Mouse (Mus musculus): ENCODE data around the gene Emc4.

Gene Emc4

DNA sequence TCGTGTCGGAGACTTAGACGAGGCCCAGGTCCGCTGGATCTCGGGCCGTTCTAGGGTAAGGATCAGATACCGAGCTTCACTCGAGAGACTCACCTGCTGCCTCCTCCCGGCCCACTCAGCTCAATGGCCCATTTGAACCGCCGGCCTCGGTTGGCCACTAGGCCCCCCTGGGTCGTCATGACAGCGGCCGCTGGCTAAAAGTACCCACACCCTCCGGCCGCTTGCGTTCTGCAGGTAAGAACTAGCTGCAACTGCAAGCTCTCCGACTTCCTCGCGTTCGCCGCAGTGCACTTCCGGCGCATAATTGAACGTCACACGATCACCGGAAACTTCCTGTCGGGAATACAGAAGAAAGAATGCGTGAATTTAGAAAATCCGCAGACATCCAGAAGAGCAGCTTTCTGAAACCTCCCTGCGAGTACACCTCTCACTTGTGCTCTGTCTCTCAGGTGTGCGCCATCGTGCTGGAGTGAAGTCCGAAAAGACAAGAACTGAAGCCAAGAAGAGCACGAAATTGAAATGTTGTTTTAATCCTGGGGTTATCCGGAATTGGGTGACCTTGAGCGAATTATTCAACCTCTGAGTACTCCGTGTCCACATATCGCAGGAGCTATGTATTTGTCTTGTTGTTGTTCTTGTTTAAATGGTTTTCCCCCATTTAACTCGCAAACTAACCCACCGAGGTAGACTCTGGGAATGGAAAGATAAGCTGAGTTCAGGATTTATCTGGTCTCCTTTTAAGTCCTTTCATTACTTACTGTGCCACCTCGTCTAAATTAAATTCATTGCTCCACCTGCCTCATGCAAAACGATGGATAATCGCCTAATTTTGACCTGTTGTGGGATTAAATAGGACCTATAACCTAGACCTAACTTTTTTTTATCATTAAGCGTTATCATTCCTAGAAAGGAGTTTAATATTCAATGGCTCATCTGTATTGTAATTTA is at the start of gene Emc4:
TSS of gene Emc4 (minus strand) at position 302 of the 948 bp plus-strand sequence.
- DNase-seq (ENCODE audit: low spot score in 2 of 2), result peak; percentile 90 to 91

DNA sequence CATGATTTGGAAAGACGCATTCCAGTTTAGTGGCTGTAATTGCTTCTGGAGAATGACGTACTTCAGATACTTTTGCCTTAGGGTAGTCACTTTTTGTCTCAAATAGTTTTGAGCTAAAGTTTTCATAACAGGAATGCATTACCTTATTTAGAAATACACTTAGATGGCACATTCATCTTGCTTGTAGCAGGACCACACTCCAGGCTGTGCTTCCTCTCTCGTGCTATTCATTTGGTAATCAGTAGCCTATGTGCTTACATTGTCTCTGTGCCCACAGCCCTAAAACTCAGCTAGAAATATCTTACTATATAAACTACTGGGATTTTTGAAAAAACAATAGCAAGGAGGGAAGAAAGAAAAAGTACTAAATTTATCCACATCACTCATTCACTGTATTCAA is 39.2 kb upstream of the Emc4 start:
- DNase-seq (ENCODE audit: low spot score in 2 of 2), result no peak

- DNase-seq (ENCODE audit: low spot score in 2 of 2), result no peak
Measured at GRCm38 (mm10) chr2:112396649-112397048, 28.8 kb upstream of the Emc4 start.

GRCm38 (mm10) chr2:112393958-112394357 is 26.1 kb upstream of the Emc4 start:
- no peak for DNase-seq (ENCODE audit: low spot score in 2 of 2)

GRCm38 (mm10) chr2:112392689-112393088 is 24.9 kb upstream of the Emc4 start:
- DNase-seq (ENCODE audit: low spot score in 2 of 2), result no peak

- peak in 1 of 2 experiments; percentile 8 for DNase-seq (ENCODE audit: low spot score in 2 of 2)
Measured at GRCm38 (mm10) chr2:112391346-112392000, 23.6 kb upstream of the Emc4 start.

DNA sequence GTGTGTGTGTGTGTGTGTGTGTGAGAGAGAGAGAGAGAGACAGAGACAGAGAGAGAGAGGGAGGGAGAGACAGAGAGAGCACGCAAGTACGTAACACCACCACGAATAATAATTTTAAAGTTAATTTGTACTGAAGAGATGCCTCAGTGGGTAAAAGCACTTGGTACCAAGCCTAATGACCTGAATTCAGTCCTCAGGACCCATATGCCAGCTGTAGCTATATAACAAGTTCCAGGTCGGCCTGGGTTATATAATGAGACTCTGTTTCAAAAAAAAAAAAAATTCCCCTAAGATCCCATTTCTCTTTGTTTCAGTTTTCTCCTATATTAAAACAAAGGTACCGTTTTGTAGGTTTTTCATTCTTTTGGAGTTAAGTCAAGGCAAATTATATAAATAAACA is 23.0 kb upstream of the Emc4 start:
- no peak for DNase-seq (ENCODE audit: low spot score in 2 of 2)

DNA sequence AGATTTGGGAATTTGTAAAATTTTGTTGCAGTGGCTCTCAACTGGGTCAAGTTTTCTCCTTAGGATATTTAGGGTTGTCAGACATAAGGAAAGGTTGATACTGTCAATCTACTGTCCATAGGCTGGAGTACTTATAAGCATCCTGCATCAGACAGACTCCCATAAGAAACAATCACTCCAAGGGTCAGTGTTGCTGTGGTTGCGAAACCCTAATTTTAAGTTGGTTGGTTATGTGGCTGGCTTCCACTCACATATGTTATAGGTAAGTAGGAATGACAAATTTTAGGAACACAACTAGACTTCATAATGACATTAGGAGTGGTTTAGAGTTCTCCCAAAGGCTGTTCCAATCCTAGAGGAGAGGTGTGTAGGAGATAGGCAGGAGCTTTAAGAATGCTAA is 13.4 kb upstream of the Emc4 start:
- DNase-seq (ENCODE audit: low spot score in 2 of 2), result no peak

- no peak for DNase-seq (ENCODE audit: low spot score in 2 of 2)
Measured at GRCm38 (mm10) chr2:112380131-112380530, 12.3 kb upstream of the Emc4 start.

DNA sequence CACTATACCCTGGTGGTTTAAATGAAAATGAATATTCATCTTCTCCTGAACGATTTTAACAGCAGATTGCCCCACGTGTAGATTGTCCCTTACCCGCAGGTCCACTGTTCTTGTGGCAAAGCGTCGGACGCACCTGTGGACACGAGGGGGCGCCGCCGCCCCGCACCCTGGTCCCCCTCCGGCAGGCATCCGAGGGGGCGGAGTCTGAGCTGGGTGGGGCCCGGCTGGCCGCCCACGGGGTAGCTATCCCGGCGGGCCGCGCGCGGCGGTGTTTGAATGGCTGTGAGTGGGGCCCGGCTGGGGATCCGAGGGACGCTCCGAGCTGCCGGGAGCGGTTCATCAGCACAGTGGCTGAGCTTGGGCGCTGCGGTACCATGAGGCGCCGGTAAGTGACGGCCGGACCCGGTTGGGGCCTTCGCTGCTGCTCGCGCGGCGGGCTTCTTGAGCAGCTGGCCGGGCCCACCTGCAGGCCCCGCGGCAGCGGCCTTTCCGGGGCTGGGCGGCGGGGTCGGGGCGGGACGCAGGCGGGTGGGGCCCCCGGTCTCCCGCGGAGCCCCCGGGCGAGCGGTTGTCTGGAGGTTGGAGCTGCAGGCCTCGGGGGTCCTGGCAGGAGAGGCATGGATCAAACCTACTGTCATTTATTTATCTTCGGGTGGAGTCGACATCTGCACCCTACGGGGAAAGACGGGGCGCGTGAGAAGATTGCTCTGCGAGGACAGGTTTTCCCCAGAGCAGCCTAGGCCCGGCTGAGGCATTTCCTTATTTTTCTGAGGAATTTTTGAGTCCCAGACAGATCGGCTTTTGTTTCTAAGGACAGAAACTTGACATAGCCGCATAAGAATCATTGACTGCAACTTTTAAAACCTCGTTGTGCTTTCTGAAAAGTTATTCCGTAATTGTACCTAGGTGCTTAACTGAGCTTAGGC is 11.4 kb upstream of the Emc4 start, which contains the start of gene Katnbl1:
TSS of gene Katnbl1 (plus strand) at position 239 of the 926 bp plus-strand sequence.
- DNase-seq (ENCODE audit: low spot score in 2 of 2), result peak; percentile 93

GRCm38 (mm10) chr2:112374610-112375009 is 6.8 kb upstream of the Emc4 start:
- DNase-seq (ENCODE audit: low spot score in 2 of 2), result no peak

DNA sequence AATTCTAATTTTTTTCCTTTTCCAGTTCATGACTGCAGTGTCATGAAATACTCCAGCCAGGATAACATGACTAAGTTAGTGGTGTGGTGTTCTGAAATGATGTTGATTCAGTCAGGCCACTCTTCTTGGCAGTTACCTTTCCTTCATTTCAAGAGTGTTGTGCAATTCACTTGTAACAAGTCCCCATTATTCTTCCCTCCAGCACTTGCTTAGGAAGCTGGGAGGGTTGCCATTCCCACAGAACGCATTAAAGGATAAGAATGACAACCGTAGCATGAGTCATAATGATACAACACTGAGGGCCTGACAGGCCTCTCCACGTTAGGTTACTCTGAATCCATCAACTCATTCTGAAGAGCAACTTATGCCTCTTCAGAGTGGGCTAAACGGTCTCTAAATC is 5.3 kb upstream of the Emc4 start:
- DNase-seq (ENCODE audit: low spot score in 2 of 2), result peak in 1 of 2 experiments; percentile 7

DNA sequence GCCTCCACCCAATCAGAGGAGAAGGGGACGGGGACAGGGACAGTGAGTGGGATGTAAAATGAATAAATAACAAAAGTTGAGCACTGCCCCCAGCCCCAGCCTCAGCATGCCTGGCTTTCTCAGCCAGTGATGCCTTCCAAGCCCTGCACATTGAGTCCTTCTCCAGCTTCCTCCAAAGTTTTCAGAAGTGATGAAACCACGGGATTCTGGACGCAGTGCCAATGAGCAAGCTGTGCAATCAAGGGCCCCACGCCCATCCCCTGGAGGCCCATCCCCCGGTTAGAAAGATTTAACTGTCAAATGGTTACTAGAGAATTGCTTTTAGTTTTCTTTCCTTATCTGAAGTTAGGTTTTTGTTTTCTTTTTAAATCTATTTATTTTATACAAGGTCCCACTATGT is 2.1 kb upstream of the Emc4 start:
- DNase-seq (ENCODE audit: low spot score in 2 of 2), result peak in 1 of 2 experiments; percentile 76

DNA sequence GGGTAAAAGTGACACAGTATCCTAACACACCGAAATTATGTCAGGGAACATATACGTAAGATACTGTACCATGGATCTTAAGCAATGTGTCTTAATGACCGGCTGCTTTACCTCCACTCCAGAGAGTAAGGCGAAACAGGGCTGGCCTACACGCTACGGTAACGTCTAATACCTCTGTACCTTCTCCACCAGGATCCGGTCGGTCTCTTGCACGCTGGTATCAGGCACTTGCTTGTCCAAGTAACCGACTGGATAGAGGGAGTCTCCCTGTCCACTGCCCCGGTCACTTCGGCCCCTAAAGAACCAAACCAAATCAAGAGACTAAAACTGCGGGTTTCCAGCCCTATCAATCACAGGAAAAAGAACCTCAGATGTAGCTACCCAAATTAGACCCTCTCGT is 605 bp downstream of the Emc4 start:
- peak in 1 of 2 experiments; percentile 10 for DNase-seq (ENCODE audit: low spot score in 2 of 2)

DNA sequence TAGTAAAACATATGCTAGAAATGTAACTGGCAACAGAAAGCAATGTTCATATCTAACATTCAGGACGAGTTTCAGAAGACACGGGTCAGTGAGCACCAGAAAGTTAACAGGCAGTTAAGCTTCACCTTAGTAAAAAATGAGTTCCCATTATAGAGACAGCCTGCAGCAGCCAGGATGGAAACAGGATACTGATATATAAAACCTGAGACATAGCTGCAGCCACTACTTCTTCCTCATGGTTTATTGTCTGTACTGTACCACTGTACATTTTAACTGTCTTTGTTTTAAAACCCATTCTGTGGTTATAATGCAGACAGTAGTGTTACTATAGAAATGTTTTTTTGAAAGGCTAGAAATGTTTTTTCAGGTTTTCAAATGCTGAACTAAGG is 7.1 kb downstream of the Emc4 start:
- no peak for DNase-seq (ENCODE audit: low spot score in 2 of 2)

- DNase-seq (ENCODE audit: low spot score in 2 of 2), result no peak
Measured at GRCm38 (mm10) chr2:112360012-112360780, 7.6 kb downstream of the Emc4 start.

- no peak for DNase-seq (ENCODE audit: low spot score in 2 of 2)
Measured at GRCm38 (mm10) chr2:112359611-112360010, 8.2 kb downstream of the Emc4 start.

DNA sequence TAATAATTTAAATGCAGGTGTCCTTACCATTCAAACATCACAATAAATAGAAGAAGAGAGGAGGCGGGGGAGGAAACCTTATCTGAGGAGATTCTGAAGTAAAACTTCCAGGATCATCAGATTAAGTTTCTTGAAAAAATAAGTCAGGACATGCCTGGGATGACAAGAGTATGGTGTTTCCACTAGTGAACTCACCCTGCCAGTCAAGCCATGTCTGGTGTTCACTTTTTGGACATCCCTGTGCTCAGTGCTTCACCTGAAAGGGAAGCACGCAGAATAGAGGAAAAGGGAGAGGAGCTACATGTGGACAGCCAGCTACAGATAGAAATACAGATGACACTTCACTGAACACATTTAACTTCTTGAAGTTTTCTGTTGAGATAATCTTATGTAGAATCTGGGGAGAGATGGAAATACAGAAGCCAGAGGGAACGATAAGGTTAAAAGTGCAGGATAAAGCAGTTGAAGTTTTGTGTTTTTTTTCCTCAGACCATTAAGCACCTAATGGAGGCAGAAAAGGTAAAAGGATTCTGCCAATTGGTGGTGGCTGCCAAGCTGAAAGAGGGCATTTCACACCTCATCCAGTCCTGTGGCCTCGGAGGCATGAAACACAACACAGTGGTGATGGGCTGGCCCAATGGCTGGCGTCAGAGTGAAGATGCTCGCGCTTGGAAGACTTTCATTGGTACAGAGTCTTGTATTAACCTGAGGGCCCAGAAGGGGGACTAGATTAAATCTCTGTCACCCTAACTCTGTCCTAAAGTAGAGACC is 14.0 kb downstream of the Emc4 start:
- no peak for DNase-seq (ENCODE audit: low spot score in 2 of 2)

DNA sequence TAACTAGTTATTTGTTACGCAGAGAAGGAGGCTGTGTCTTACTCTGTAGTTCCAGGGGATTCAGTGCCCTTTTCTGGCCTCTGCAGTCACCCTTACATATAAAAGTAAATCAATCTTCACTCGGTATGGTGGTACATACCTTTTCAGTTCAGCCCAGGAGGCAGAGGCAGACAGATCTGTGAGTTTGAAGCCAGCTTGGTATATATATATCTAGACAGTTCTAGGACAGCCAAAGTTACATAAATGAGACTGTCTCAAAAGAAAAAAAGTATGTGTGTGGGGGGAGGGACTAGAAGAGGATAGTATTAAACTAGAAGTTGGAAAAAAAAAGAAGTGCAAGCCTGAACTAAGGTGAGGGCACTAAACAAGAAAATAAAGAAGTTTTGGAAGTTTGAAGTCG is 19.6 kb downstream of the Emc4 start:
- no peak for DNase-seq (ENCODE audit: low spot score in 2 of 2)

DNA sequence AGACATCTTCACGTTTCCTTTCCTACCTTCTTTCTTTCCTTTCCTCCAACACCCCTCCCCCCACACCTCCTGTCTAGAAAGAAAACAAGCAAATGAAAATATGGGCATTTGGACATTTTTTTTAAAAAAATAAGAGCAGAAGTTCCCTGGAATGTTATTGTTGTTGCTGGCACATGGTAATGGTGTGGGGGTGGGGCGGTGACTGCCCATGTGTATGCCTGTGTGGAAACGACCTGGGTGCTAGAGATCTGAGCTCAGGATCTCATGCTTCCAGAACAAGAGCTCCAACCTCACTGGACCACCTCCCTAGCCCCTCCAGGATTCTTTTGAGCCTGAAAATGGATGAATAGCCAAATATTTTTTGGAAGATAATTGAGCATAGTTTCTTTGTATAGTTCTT is 26.7 kb downstream of the Emc4 start:
- no peak for DNase-seq (ENCODE audit: low spot score in 2 of 2)
